Mouse (Mus musculus): ENCODE measurements around the gene Sf1.

DNA sequence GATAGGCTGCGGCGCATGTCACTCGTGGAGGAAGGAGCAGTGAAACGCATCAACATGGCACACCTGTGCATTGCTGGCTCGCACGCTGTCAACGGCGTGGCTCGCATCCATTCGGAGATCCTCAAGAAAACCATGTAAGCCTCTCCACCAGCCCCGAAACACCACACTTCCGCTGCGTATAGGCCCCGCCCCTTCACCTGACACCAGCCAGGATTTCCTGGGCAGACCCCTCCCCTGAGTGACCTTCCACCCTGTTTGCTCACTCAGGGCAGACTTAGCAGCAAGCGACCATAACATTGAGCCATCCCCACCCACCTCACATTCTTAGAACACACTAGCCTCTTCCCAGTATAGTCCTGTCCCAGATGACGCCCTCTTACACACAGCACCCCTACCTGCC lies 26.3 kb downstream of the Sf1 start:
- no peak for TF ChIP-seq CTCF (conservative IDR thresholded peaks at IDR 0.05; ENCODE audit: low read length)
- TF ChIP-seq NANOG (IDR thresholded peaks at IDR 0.05; ENCODE audit: borderline replicate concordance, low read length): no peak
- no peak for TF ChIP-seq POU5F1 (IDR thresholded peaks at IDR 0.05; ENCODE audit: borderline replicate concordance, low read length)
